Mouse (Mus musculus): ENCODE measurements around the gene Vmn2r9. TPM values are rescaled to one million over a fixed set of nuclear protein-coding genes. Genes with fewer than 3 reads are reported as not detected.
"Not testable (repeated sequence)": the region's sequence is repeated elsewhere in the genome, so short reads cannot be mapped to it uniquely, and the experiment has no call there.

Vmn2r9 gene
- polyA plus RNA-seq (2014; fragmentation: Nextera tagmentation; extraction: Ambion mirVana), result not detected in 2 replicates

- 88% methylated on average over 1 of the region's 1 CpGs for WGBS
- not testable (repeated sequence) for H3K4me3 ChIP-seq (ENCODE audit: low read depth, low read length); H3K4me2 ChIP-seq (ENCODE audit: low read length); H3K27me3 ChIP-seq (replicated peaks; ENCODE audit: control insufficient read depth, insufficient read depth, low read length); H3K9ac ChIP-seq (ENCODE audit: low read length); H3K9me3 ChIP-seq (replicated peaks; ENCODE audit: control insufficient read depth, low read length); H3K36me3 ChIP-seq (ENCODE audit: control insufficient read depth, insufficient read depth, low read length); DNase-seq (ENCODE audit: low spot score); ATAC-seq; H3K27ac ChIP-seq (ENCODE audit: low read depth, low read length); H3K4me1 ChIP-seq (ENCODE audit: control insufficient read depth, insufficient read depth, low read length)
These were observed at the start of gene Vmn2r9 for GRCm38 (mm10) chr5:108852501-108852900. Gene Vmn2r9, minus strand, starts transcription at chr5:108852601.

DNA sequence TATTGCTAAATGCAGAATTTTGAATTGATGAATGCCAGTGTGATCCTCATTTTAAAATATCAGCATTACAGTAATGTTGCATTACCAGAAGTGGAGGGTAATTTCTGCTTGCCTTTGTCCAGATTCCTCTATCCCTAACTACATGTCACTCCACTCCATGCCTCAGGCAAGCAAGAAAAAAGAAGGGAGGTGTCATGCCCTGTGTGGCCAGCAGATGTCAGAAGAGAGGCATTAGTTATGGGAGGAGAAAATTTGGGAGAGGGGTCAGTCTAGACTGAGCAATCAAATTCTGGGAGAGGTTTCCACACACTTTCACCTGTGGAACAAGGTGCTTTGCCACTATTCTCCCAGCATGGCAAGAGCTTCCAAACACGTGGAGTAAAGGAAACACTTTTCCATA lies 14.3 kb upstream of the Vmn2r9 start:
- H3K4me2 ChIP-seq (ENCODE audit: low read length); H3K9me3 ChIP-seq (replicated peaks; ENCODE audit: control insufficient read depth, low read length); H3K27me3 ChIP-seq (replicated peaks; ENCODE audit: control insufficient read depth, insufficient read depth, low read length); H3K9ac ChIP-seq (ENCODE audit: low read length); H3K4me1 ChIP-seq (ENCODE audit: control insufficient read depth, insufficient read depth, low read length); H3K27ac ChIP-seq (ENCODE audit: low read depth, low read length); H3K4me3 ChIP-seq (ENCODE audit: low read depth, low read length); H3K36me3 ChIP-seq (ENCODE audit: control insufficient read depth, insufficient read depth, low read length); ATAC-seq: not testable (repeated sequence)
- peak; percentile 17 for DNase-seq (ENCODE audit: low spot score)
- 14% methylated on average over 1 of the region's 1 CpGs for WGBS

DNA sequence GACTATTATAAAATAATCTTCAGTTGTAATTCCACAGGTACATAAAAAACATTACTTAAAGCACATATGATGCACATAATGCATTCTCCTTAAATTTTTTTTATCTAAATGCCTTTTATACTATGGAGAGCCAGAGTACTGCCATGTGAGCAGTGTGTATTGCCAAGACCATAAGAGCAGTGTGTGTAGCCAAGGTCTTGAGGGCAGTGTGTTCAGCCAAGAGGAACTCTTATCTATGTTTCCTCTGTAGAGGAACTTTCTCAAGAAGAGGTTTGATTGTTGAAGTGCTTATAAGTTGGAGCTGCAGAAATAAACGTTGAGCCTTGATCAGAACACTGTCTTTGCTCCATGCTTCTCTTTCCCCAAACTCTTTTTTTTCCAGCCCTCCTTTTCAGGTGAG lies 2.9 kb downstream of the Vmn2r9 start:
- H3K27ac ChIP-seq (ENCODE audit: low read depth, low read length), result no peak overlapping the region
- DNase-seq (ENCODE audit: low spot score) (no peak), ATAC-seq (no peak)
- 54% methylated on average over 1 of the region's 1 CpGs for WGBS
- no peaks in the 10 kb centered on the region for H3K36me3 ChIP-seq (ENCODE audit: control insufficient read depth, insufficient read depth, low read length)
- H3K9ac ChIP-seq (ENCODE audit: low read length), result no peak overlapping the region
- H3K4me2 ChIP-seq (ENCODE audit: low read length), result no peak overlapping the region
- H3K4me3 ChIP-seq (ENCODE audit: low read depth, low read length), result no peak overlapping the region
- no peaks in the 10 kb centered on the region for H3K27me3 ChIP-seq (replicated peaks; ENCODE audit: control insufficient read depth, insufficient read depth, low read length)
- H3K9me3 ChIP-seq (replicated peaks; ENCODE audit: control insufficient read depth, low read length), result no peaks in the 10 kb centered on the region
- H3K4me1 ChIP-seq (ENCODE audit: control insufficient read depth, insufficient read depth, low read length), result no peaks in the 10 kb centered on the region

- Histone ChIP-seq H3K4me1 (ENCODE audit: control insufficient read depth, insufficient read depth, low read length) (no peaks in the 10 kb centered on the region), H3K4me2 (ENCODE audit: low read length) (no peak overlapping the region), H3K27me3 (replicated peaks; ENCODE audit: control insufficient read depth, insufficient read depth, low read length) (no peaks in the 10 kb centered on the region), H3K36me3 (ENCODE audit: control insufficient read depth, insufficient read depth, low read length) (no peaks in the 10 kb centered on the region), H3K27ac (ENCODE audit: low read depth, low read length) (no peak overlapping the region), H3K9ac (ENCODE audit: low read length) (no peak overlapping the region), H3K4me3 (ENCODE audit: low read depth, low read length) (no peak overlapping the region), H3K9me3 (replicated peaks; ENCODE audit: control insufficient read depth, low read length) (no peaks in the 10 kb centered on the region)
- 85% methylated on average over 1 of the region's 1 CpGs for WGBS
- ATAC-seq (no peak), DNase-seq (ENCODE audit: low spot score) (peak; percentile 23)
These were observed 16.2 kb downstream of the Vmn2r9 start for GRCm38 (mm10) chr5:108836156-108836555.

DNA sequence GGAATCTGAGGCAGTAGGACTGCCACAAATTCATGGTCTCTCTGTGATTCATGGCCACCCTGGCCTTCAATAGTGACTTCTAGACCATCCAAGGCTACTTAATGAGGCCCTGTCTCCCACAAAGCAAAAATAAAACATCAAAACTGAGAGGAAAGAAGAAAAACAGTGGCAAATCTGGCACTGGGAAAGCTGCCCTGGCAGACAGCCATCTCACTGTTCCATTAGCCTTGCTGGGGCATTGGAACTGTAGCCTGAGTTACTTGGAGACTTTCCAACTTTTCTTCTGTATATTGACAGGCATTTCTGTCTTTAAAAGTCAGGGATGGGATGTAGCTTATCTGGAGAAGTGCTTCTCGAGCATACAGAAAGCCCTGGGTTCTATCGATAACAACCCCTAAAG lies 29.1 kb downstream of the Vmn2r9 start:
- 84% methylated on average over 2 of the region's 2 CpGs for WGBS
- no peaks in the 10 kb centered on the region for H3K4me1 ChIP-seq (ENCODE audit: control insufficient read depth, insufficient read depth, low read length)
- no peaks in the 10 kb centered on the region for H3K9me3 ChIP-seq (replicated peaks; ENCODE audit: control insufficient read depth, low read length)
- no peak overlapping the region for H3K9ac ChIP-seq (ENCODE audit: low read length)
- DNase-seq (ENCODE audit: low spot score) (peak; percentile 16), ATAC-seq (no peak)
- no peaks in the 10 kb centered on the region for H3K27me3 ChIP-seq (replicated peaks; ENCODE audit: control insufficient read depth, insufficient read depth, low read length)
- H3K4me3 ChIP-seq (ENCODE audit: low read depth, low read length), result no peak overlapping the region
- H3K36me3 ChIP-seq (ENCODE audit: control insufficient read depth, insufficient read depth, low read length), result no peaks in the 10 kb centered on the region
- no peak overlapping the region for H3K27ac ChIP-seq (ENCODE audit: low read depth, low read length)
- H3K4me2 ChIP-seq (ENCODE audit: low read length), result no peak overlapping the region

DNA sequence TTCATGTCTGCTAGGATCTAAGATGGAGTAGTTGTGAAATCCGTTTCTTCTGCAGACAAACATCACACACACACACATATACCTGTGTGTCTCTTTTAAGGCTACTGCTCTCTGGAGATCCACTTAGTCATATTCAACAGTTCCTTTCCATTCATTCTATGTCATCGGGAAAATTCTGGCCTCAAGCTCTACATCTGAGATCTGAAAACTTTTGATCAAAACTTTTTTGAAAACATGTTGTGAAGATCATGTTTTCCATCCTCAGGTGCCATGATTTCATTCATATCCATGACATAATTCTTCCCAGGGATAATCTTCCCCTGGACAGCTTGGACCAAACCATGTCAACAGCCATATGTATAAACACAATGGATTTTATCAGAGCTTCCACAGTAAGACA lies 43.7 kb downstream of the Vmn2r9 start, which contains the start of gene Vmn2r8:
Gene Vmn2r8 (minus strand): TSS at position 101 of the 400 bp plus-strand sequence.
- not testable (repeated sequence) for H3K36me3 ChIP-seq (ENCODE audit: control insufficient read depth, insufficient read depth, low read length); H3K27me3 ChIP-seq (replicated peaks; ENCODE audit: control insufficient read depth, insufficient read depth, low read length); H3K27ac ChIP-seq (ENCODE audit: low read depth, low read length); DNase-seq (ENCODE audit: low spot score); H3K9ac ChIP-seq (ENCODE audit: low read length); H3K4me3 ChIP-seq (ENCODE audit: low read depth, low read length); H3K4me2 ChIP-seq (ENCODE audit: low read length); ATAC-seq; H3K9me3 ChIP-seq (replicated peaks; ENCODE audit: control insufficient read depth, low read length); H3K4me1 ChIP-seq (ENCODE audit: control insufficient read depth, insufficient read depth, low read length)
- WGBS, result 73% methylated on average over 2 of the region's 2 CpGs

GRCm38 (mm10) chr5:108803646-108804045 lies 48.8 kb downstream of the Vmn2r9 start:
- Histone ChIP-seq H3K9ac (ENCODE audit: low read length) (no peak overlapping the region), H3K27ac (ENCODE audit: low read depth, low read length) (no peak overlapping the region), H3K4me1 (ENCODE audit: control insufficient read depth, insufficient read depth, low read length) (no peaks in the 10 kb centered on the region), H3K27me3 (replicated peaks; ENCODE audit: control insufficient read depth, insufficient read depth, low read length) (no peaks in the 10 kb centered on the region), H3K36me3 (ENCODE audit: control insufficient read depth, insufficient read depth, low read length) (no peaks in the 10 kb centered on the region), H3K4me3 (ENCODE audit: low read depth, low read length) (no peak overlapping the region), H3K4me2 (ENCODE audit: low read length) (no peak overlapping the region), H3K9me3 (replicated peaks; ENCODE audit: control insufficient read depth, low read length) (no peaks in the 10 kb centered on the region)
- no peak for ATAC-seq
- no peak for DNase-seq (ENCODE audit: low spot score)
- 53% methylated on average over 1 of the region's 1 CpGs for WGBS

DNA sequence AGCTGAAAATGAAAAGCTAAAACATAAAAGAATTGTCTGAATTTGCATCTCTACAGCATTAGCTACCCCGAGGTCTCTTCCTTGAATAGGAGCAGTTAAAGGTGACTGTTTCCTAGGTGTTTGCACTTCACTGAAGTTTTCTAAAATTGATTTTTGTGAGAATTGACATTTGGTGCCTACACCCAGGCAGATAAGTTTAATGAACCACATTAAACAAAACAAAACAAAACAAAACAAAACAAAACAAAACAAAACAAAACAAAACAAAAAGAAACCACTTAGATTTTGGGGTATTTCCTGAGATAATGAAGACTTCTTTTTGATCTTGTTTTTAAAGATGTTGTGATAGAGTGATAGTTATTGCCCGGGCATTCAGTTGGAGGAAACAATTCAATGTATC lies 57.1 kb downstream of the Vmn2r9 start, which contains the start of gene Tmed11:
Gene Tmed11 (minus strand): TSS at position 101 of the 400 bp plus-strand sequence.
- H3K9me3 ChIP-seq (replicated peaks; ENCODE audit: control insufficient read depth, low read length); H3K9ac ChIP-seq (ENCODE audit: low read length); H3K4me1 ChIP-seq (ENCODE audit: control insufficient read depth, insufficient read depth, low read length); H3K27me3 ChIP-seq (replicated peaks; ENCODE audit: control insufficient read depth, insufficient read depth, low read length); DNase-seq (ENCODE audit: low spot score); H3K4me2 ChIP-seq (ENCODE audit: low read length); ATAC-seq; H3K4me3 ChIP-seq (ENCODE audit: low read depth, low read length); H3K27ac ChIP-seq (ENCODE audit: low read depth, low read length); H3K36me3 ChIP-seq (ENCODE audit: control insufficient read depth, insufficient read depth, low read length): not testable (repeated sequence)
- 54% methylated on average over 2 of the region's 2 CpGs for WGBS

DNA sequence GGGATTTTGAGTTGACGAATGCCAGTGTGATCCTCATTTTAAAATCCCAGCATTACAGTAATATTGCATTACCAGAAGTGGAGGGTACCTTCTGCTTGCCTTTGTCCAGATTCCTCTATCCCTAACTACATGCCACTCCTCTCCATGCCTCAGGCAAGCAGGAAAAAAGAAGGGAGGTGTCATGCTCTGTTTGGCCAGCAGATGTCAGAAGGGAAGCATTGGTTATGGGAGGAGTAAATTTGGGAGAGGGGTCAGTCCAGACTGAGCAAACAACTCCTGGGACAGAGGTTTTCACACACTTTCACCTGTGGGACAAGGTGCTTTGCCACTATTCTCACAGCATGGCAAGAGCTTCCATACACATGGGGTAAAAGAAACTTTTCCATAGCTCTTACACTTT lies 62.0 kb downstream of the Vmn2r9 start:
- not testable (repeated sequence) for H3K4me3 ChIP-seq (ENCODE audit: low read depth, low read length); H3K4me2 ChIP-seq (ENCODE audit: low read length); ATAC-seq; H3K4me1 ChIP-seq (ENCODE audit: control insufficient read depth, insufficient read depth, low read length); H3K27me3 ChIP-seq (replicated peaks; ENCODE audit: control insufficient read depth, insufficient read depth, low read length); H3K36me3 ChIP-seq (ENCODE audit: control insufficient read depth, insufficient read depth, low read length); H3K9me3 ChIP-seq (replicated peaks; ENCODE audit: control insufficient read depth, low read length); H3K27ac ChIP-seq (ENCODE audit: low read depth, low read length); H3K9ac ChIP-seq (ENCODE audit: low read length)
- 42% methylated on average over 1 of the region's 1 CpGs for WGBS
- DNase-seq (ENCODE audit: low spot score), result peak; percentile 19
